Mouse (Mus musculus): Measurements from ENCODE around the gene Ccdc88a. TPM values are rescaled to one million over a fixed set of nuclear protein-coding genes. Genes with fewer than 3 reads are reported as not detected.

Ccdc88a gene
- polyA plus RNA-seq, 1 experiment from 2014 or later = 6.6 TPM

GRCm38 (mm10) chr11:29384001-29384400 lies 10.5 kb downstream of the Ccdc88a start:
- Histone ChIP-seq H3K36me3 (ENCODE audit: control insufficient read depth, insufficient read depth) (no peaks in the 10 kb centered on the region), H3K4me3 (ENCODE audit: low read depth, low read length) (no peak overlapping the region), H3K27me3 (replicated peaks; ENCODE audit: control insufficient read depth, insufficient read depth, low read length) (no peaks in the 10 kb centered on the region), H3K9me3 (ENCODE audit: control insufficient read depth) (no peaks in the 10 kb centered on the region), H3K4me1 (replicated peaks; ENCODE audit: control insufficient read depth, insufficient read depth, low read length) (no peaks in the 10 kb centered on the region), H3K27ac (ENCODE audit: low read depth, low read length) (no peak overlapping the region), H3K4me2 (replicated peaks; ENCODE audit: low read depth) (no peak overlapping the region), H3K9ac (ENCODE audit: low read depth, low read length) (no peak overlapping the region)
- WGBS = 76% methylated on average over 1 of the region's 1 CpGs
- no peak for ATAC-seq
- TF ChIP-seq CTCF (IDR thresholded peaks at IDR 0.05; ENCODE audit: low read depth) = no peak

- Histone ChIP-seq H3K27me3 (replicated peaks; ENCODE audit: control insufficient read depth, insufficient read depth, low read length) (no peaks in the 10 kb centered on the region), H3K4me2 (replicated peaks; ENCODE audit: low read depth) (no peak overlapping the region), H3K4me3 (ENCODE audit: low read depth, low read length) (no peak overlapping the region), H3K9me3 (ENCODE audit: control insufficient read depth) (no peaks in the 10 kb centered on the region), H3K27ac (ENCODE audit: low read depth, low read length) (no peak overlapping the region), H3K4me1 (replicated peaks; ENCODE audit: control insufficient read depth, insufficient read depth, low read length) (no peaks in the 10 kb centered on the region), H3K9ac (ENCODE audit: low read depth, low read length) (no peak overlapping the region), H3K36me3 (ENCODE audit: control insufficient read depth, insufficient read depth) (no peaks in the 10 kb centered on the region)
- no peak for ATAC-seq
- 74% methylated on average over 3 of the region's 3 CpGs for WGBS
- TF ChIP-seq CTCF (IDR thresholded peaks at IDR 0.05; ENCODE audit: low read depth) = no peak
Observed at GRCm38 (mm10) chr11:29384617-29385016, 11.2 kb downstream of the Ccdc88a start.

GRCm38 (mm10) chr11:29389913-29390312 lies 16.5 kb downstream of the Ccdc88a start:
- no peak for TF ChIP-seq CTCF (IDR thresholded peaks at IDR 0.05; ENCODE audit: low read depth)
- Histone ChIP-seq H3K4me1 (replicated peaks; ENCODE audit: control insufficient read depth, insufficient read depth, low read length) (no peaks in the 10 kb centered on the region), H3K4me2 (replicated peaks; ENCODE audit: low read depth) (no peak overlapping the region), H3K27me3 (replicated peaks; ENCODE audit: control insufficient read depth, insufficient read depth, low read length) (no peaks in the 10 kb centered on the region), H3K4me3 (ENCODE audit: low read depth, low read length) (no peak overlapping the region), H3K9ac (ENCODE audit: low read depth, low read length) (no peak overlapping the region), H3K27ac (ENCODE audit: low read depth, low read length) (no peak overlapping the region), H3K9me3 (ENCODE audit: control insufficient read depth) (no peaks in the 10 kb centered on the region), H3K36me3 (ENCODE audit: control insufficient read depth, insufficient read depth) (no peaks in the 10 kb centered on the region)
- ATAC-seq = no peak
- 79% methylated on average over 4 of the region's 4 CpGs for WGBS

GRCm38 (mm10) chr11:29395135-29395746 lies 21.8 kb downstream of the Ccdc88a start:
- no peaks in the 10 kb centered on the region for H3K9me3 ChIP-seq (ENCODE audit: control insufficient read depth)

GRCm38 (mm10) chr11:29400374-29400773 lies 26.9 kb downstream of the Ccdc88a start:
- Histone ChIP-seq H3K4me2 (replicated peaks; ENCODE audit: low read depth) (no peak overlapping the region), H3K4me3 (ENCODE audit: low read depth, low read length) (no peak overlapping the region), H3K9ac (ENCODE audit: low read depth, low read length) (no peak overlapping the region), H3K27me3 (replicated peaks; ENCODE audit: control insufficient read depth, insufficient read depth, low read length) (no peaks in the 10 kb centered on the region), H3K36me3 (ENCODE audit: control insufficient read depth, insufficient read depth) (no peaks in the 10 kb centered on the region), H3K4me1 (replicated peaks; ENCODE audit: control insufficient read depth, insufficient read depth, low read length) (no peaks in the 10 kb centered on the region), H3K27ac (ENCODE audit: low read depth, low read length) (no peak overlapping the region), H3K9me3 (ENCODE audit: control insufficient read depth) (no peaks in the 10 kb centered on the region)
- ATAC-seq = no peak
- WGBS = 87% methylated on average over 2 of the region's 2 CpGs
- TF ChIP-seq CTCF (IDR thresholded peaks at IDR 0.05; ENCODE audit: low read depth) = no peak

More at GRCm38 (mm10) chr11:29395135-29395746, 21.8 kb downstream of the Ccdc88a start:
- WGBS = 98% methylated on average over 3 of the region's 3 CpGs
- TF ChIP-seq CTCF (IDR thresholded peaks at IDR 0.05; ENCODE audit: low read depth) = no peak
- no peak overlapping the region for H3K9ac ChIP-seq (ENCODE audit: low read depth, low read length)
- ATAC-seq = no peak
- H3K27me3 ChIP-seq (replicated peaks; ENCODE audit: control insufficient read depth, insufficient read depth, low read length) = no peaks in the 10 kb centered on the region
- H3K4me1 ChIP-seq (replicated peaks; ENCODE audit: control insufficient read depth, insufficient read depth, low read length) = no peaks in the 10 kb centered on the region
- no peaks in the 10 kb centered on the region for H3K36me3 ChIP-seq (ENCODE audit: control insufficient read depth, insufficient read depth)
- H3K4me3 ChIP-seq (ENCODE audit: low read depth, low read length) = no peak overlapping the region
- no peak overlapping the region for H3K4me2 ChIP-seq (replicated peaks; ENCODE audit: low read depth)
- no peak overlapping the region for H3K27ac ChIP-seq (ENCODE audit: low read depth, low read length)

- no peak overlapping the region for H3K27ac ChIP-seq (ENCODE audit: low read depth, low read length)
Observed at GRCm38 (mm10) chr11:29406292-29406691, 32.8 kb downstream of the Ccdc88a start.

GRCm38 (mm10) chr11:29423496-29423895 lies 50.0 kb downstream of the Ccdc88a start:
- 92% methylated on average over 3 of the region's 3 CpGs for WGBS
- no peaks in the 10 kb centered on the region for H3K36me3 ChIP-seq (ENCODE audit: control insufficient read depth, insufficient read depth)
- no peaks in the 10 kb centered on the region for H3K4me1 ChIP-seq (replicated peaks; ENCODE audit: control insufficient read depth, insufficient read depth, low read length)
- ATAC-seq = no peak
- no peaks in the 10 kb centered on the region for H3K27me3 ChIP-seq (replicated peaks; ENCODE audit: control insufficient read depth, insufficient read depth, low read length)
- no peak overlapping the region for H3K4me2 ChIP-seq (replicated peaks; ENCODE audit: low read depth)
- no peak for TF ChIP-seq CTCF (IDR thresholded peaks at IDR 0.05; ENCODE audit: low read depth)
- no peak overlapping the region for H3K4me3 ChIP-seq (ENCODE audit: low read depth, low read length)
- no peak overlapping the region for H3K9ac ChIP-seq (ENCODE audit: low read depth, low read length)
- H3K9me3 ChIP-seq (ENCODE audit: control insufficient read depth) = no peaks in the 10 kb centered on the region
- no peak overlapping the region for H3K27ac ChIP-seq (ENCODE audit: low read depth, low read length)

More at GRCm38 (mm10) chr11:29406292-29406691, 32.8 kb downstream of the Ccdc88a start:
- no peaks in the 10 kb centered on the region for H3K27me3 ChIP-seq (replicated peaks; ENCODE audit: control insufficient read depth, insufficient read depth, low read length)
- H3K36me3 ChIP-seq (ENCODE audit: control insufficient read depth, insufficient read depth) = no peaks in the 10 kb centered on the region
- no peak for TF ChIP-seq CTCF (IDR thresholded peaks at IDR 0.05; ENCODE audit: low read depth)
- H3K9me3 ChIP-seq (ENCODE audit: control insufficient read depth) = no peaks in the 10 kb centered on the region
- ATAC-seq = no peak
- no peak overlapping the region for H3K4me3 ChIP-seq (ENCODE audit: low read depth, low read length)
- no peak overlapping the region for H3K9ac ChIP-seq (ENCODE audit: low read depth, low read length)
- no peaks in the 10 kb centered on the region for H3K4me1 ChIP-seq (replicated peaks; ENCODE audit: control insufficient read depth, insufficient read depth, low read length)
- H3K4me2 ChIP-seq (replicated peaks; ENCODE audit: low read depth) = no peak overlapping the region

Data from intestine, postnatal 0 days (tissue).